Mouse (Mus musculus): ENCODE results near the gene Lhx6. TPM values are rescaled to one million over a fixed set of nuclear protein-coding genes. Genes with fewer than 3 reads are reported as not detected.

Gene Lhx6
- polyA plus RNA-seq, 1 experiment from 2014 or later, result 1.0 TPM

DNA sequence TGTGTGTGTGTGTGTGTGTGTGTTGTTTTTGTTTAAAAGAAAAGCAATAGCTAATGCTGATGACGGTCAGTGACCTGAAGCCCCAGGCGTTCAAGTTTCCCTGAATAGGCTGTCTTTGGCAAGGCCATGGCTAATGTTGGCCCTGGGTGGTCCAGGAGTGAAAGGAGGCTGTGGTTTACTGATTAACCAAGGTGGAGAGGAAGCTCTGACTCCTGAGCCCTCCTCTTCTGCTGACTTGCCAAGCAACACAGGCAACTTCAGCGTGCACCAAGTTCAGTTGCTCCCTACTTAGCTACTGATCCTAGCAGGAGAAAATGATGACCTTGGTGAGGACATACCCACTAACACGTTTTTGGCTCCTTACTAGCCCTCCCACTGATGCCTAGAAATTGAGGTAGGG is 12.5 kb downstream of the Lhx6 start:
- ATAC-seq (ENCODE audit: insufficient number of reproducible peaks, insufficient read depth, low FRiP score, low TSS enrichment, low read depth), result no peak
- peaks cover 99% of the 10 kb centered on the region for H3K27me3 ChIP-seq
- 2% methylated on average over 4 of the region's 4 CpGs for WGBS
- H3K9ac ChIP-seq (replicated peaks), result no peak overlapping the region
- no peak overlapping the region for H3K27ac ChIP-seq
- no peaks in the 10 kb centered on the region for H3K9me3 ChIP-seq
- H3K36me3 ChIP-seq, result no peaks in the 10 kb centered on the region
- peaks cover 12% of the 10 kb centered on the region for H3K4me1 ChIP-seq (replicated peaks)
- no peak overlapping the region for H3K4me2 ChIP-seq
- no peak overlapping the region for H3K4me3 ChIP-seq (replicated peaks)

DNA sequence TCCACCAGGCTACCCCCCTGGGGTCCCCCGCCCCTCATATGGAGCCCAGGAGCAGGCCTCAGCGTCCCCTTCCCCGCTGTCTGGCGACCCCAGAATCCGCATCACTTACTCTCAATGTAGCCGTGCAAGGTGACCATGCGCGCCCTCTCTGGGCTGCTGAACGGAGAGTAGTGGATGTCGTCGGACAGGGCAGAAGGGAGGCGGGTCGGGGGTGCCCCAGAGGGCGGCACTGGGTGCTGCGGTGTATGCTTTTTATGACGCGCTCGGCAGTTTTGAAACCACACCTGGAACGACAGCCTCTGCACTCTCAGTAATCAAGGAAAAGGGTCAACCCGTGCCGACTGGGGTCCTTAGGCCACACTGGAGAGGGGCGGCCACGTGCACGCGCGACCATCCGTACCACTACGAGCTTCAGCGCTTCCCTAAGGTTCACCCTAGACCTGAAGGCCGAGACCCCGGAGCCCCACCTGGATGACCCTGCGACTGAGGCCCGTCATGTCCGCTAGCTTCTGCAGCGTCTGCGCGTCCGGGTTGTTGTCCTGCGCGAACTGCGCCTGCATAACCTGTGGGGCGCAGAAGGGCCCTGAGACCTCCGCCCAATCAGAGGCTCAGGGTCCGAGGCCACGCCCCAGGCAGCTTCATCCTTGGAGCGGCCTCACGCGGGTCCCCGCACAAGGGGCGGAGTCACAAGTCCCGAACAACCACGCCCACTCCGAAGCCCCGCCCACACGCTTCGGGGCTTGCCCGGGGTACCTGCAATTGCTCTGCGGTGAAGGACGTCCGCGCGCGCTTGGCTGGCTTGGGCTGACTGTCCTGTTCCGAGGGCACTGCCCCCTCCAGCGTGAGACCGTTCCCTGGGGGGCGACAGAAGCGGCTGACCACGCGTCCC is 14.1 kb downstream of the Lhx6 start:
- peak overlapping the region; percentile 45; the same call in 1 of the 2 replicates for H3K9ac ChIP-seq (replicated peaks)

DNA sequence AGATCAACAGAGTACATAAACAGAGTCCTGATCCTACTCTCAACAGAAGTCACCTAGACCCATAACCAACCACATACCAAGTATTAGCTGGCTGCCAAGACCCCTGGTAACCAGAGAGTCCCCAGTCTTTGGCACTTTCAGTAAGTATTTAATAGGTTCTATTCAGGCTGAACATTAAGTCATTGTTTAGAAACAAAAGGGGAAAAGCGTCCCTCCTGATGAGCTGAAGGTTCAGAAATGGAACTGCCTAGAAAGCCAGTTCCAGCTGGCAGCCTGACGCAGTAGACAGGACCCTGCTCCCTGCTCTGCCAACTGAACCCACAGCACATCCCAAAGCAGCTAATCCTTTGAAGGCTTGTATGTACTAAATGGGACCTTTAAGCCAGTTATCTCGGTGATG is 16.0 kb downstream of the Lhx6 start:
- Histone ChIP-seq H3K4me3 (replicated peaks) (no peak overlapping the region), H3K9ac (replicated peaks) (no peak overlapping the region), H3K4me2 (no peak overlapping the region), H3K27ac (no peak overlapping the region), H3K4me1 (replicated peaks) (peaks cover 12% of the 10 kb centered on the region), H3K9me3 (no peaks in the 10 kb centered on the region), H3K36me3 (no peaks in the 10 kb centered on the region), H3K27me3 (peaks cover 92% of the 10 kb centered on the region)
- 58% methylated on average over 3 of the region's 3 CpGs for WGBS
- no peak for ATAC-seq (ENCODE audit: insufficient number of reproducible peaks, insufficient read depth, low FRiP score, low TSS enrichment, low read depth)

More for the DNA sequence above, 14.1 kb downstream of the Lhx6 start:
- Histone ChIP-seq H3K36me3 (no peaks in the 10 kb centered on the region), H3K4me3 (replicated peaks) (peak overlapping the region; percentile 50), H3K4me2 (peak overlapping the region; percentile 80), H3K27ac (no peak overlapping the region), H3K27me3 (peaks cover 98% of the 10 kb centered on the region), H3K9me3 (no peaks in the 10 kb centered on the region), H3K4me1 (replicated peaks) (peaks cover 12% of the 10 kb centered on the region)
- WGBS, result under 1% methylated on average over 65 of the region's 70 CpGs
- peak; percentile 63 for ATAC-seq (ENCODE audit: insufficient number of reproducible peaks, insufficient read depth, low FRiP score, low TSS enrichment, low read depth)

DNA sequence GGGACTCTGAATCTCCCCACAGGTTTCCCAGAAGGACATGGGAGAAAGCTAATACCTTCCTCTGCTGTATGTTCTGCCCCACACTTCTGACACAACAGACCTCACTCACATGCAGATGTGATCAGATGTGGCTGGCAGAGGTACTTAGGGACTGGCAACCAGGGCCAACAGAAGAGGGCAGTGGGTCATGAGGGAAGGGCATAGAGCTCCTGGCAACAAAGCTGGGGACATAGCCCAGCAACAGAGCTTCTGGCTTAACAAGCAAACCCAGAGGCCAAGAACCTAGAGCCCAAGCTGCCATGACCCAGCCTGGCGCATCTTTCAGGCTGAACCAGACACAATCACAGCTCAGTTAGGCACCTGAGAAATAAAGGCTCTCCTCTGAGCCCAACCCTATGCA is 20.2 kb downstream of the Lhx6 start:
- WGBS, result 86% methylated on average over 1 of the region's 1 CpGs
- Histone ChIP-seq H3K9ac (replicated peaks) (no peak overlapping the region), H3K27ac (no peak overlapping the region), H3K27me3 (peaks cover 51% of the 10 kb centered on the region), H3K9me3 (no peaks in the 10 kb centered on the region), H3K4me3 (replicated peaks) (no peak overlapping the region), H3K4me1 (replicated peaks) (peaks cover 15% of the 10 kb centered on the region), H3K4me2 (no peak overlapping the region), H3K36me3 (no peaks in the 10 kb centered on the region)
- ATAC-seq (ENCODE audit: insufficient number of reproducible peaks, insufficient read depth, low FRiP score, low TSS enrichment, low read depth), result no peak

DNA sequence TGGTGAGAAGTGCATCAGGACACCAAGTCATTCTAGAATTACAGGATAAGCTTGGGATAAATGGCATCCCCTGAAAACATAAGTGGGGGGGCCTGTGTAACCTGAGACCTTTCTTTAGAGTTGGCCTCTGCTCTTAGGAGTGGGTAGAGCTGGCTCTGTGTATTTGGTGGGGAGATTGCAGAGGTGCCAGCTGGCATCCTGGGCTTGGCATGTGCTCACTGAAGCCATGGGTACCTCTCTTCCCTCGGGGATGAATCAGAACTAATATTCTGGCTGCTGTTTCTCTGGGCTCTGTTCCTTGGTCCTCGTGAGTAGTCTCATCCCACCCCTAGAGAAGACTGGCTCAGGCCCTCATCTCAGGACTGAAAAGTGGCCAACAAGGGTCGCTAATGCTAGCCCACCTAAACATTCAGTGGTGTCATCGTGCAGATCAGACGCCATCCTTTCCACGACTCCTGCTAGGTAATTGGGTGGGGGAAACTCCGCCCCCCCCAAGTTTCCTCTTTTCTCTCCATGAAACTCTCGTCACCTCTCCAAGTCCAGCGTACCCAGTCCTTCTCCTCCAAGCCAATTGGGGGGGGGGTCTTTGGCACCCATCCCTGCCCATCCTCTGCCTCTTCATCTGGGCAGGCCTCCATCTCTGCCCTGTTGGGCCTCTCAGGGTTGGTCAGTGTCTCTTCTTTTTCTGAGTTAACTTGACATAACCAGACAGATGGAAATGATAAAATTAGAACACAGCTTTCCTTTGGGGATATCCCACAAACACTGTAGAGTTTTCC is 22.2 kb downstream of the Lhx6 start:
- H3K4me3 ChIP-seq (replicated peaks), result no peak overlapping the region
- no peak overlapping the region for H3K4me2 ChIP-seq
- no peak overlapping the region for H3K27ac ChIP-seq
- 81% methylated on average over 9 of the region's 9 CpGs for WGBS
- no peak overlapping the region for H3K9ac ChIP-seq (replicated peaks)
- no peaks in the 10 kb centered on the region for H3K36me3 ChIP-seq
- peaks cover 26% of the 10 kb centered on the region for H3K4me1 ChIP-seq (replicated peaks)
- peaks cover 31% of the 10 kb centered on the region for H3K27me3 ChIP-seq
- ATAC-seq (ENCODE audit: insufficient number of reproducible peaks, insufficient read depth, low FRiP score, low TSS enrichment, low read depth), result no peak
- no peaks in the 10 kb centered on the region for H3K9me3 ChIP-seq

DNA sequence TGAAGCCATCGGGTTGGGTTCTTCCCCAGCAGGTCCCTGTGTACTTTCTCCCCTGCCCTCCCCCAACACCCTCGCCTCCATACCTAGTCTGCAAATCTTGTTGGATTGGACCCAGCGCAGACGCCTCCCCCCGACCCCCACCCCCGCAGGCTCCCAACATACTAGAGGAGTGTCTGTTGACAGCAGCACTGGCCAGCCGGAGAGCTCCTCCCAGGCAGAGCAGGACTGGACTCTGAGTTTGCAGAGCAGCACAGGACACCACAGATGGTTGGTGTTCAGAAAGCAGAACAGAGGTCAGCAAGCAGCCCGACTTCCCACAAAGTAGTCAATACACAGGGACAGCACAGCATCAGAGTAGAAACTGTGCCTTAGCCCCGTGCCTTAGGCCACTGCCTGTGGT is 23.8 kb downstream of the Lhx6 start:
- Histone ChIP-seq H3K27me3 (peaks cover 17% of the 10 kb centered on the region), H3K4me1 (replicated peaks) (peaks cover 38% of the 10 kb centered on the region), H3K9me3 (no peaks in the 10 kb centered on the region), H3K4me2 (no peak overlapping the region), H3K27ac (0 out of 2 replicates have a peak overlapping the region, but pooled peaks have one; percentile 4), H3K36me3 (no peaks in the 10 kb centered on the region), H3K9ac (replicated peaks) (no peak overlapping the region), H3K4me3 (replicated peaks) (no peak overlapping the region)
- no peak for ATAC-seq (ENCODE audit: insufficient number of reproducible peaks, insufficient read depth, low FRiP score, low TSS enrichment, low read depth)
- WGBS, result 20% methylated on average over 9 of the region's 9 CpGs

DNA sequence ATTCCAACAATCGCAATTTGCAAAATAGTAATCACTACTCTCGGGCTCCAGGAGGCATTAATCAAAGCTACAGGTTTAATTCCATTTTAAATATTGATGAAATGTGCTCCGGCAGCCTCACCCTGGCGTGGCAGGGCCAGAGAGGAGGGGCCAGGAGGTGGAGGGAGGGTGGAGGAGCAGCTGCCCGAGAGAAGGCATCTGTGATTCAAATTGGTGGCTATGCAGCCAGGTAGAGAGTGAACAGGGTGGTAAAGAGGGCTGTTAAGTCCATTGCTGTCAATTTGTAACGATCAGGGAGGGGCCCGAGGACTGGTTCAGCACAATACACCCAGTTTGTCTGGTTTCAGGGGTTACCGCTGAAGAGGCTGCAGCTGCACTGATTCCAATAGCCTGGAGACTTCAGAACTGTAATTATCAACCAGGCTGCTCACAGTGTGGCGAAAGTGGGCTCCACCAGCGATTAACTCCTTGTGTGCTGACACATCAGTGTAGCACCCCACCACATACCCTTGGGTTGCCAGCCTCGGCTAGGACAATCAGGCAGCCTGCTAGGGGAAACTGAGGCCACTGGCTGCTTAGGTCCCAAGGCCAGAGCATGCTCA is 27.9 kb downstream of the Lhx6 start:
- H3K4me1 ChIP-seq (replicated peaks), result peaks cover 38% of the 10 kb centered on the region

DNA sequence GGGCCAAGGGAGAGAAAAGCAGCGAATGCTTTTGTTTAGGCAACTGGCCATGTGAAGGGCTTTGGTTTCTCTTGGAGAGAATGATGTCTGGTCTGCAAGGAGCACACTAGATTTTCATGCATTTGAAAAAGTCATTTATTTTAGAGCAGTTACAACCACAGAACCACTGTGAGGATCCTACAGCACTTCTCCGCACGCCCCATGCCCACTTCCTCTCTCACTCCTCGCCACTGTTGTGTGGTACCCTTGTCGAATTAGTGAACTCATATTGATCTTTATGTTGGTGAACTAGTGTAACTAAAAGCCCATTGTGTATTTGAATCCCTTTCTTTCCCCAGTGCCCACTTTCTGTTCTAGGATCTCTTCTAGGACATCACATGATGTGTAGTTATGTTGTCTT is 30.0 kb downstream of the Lhx6 start:
- no peak for ATAC-seq (ENCODE audit: insufficient number of reproducible peaks, insufficient read depth, low FRiP score, low TSS enrichment, low read depth)
- no peak overlapping the region for H3K27ac ChIP-seq
- no peak overlapping the region for H3K9ac ChIP-seq (replicated peaks)
- no peaks in the 10 kb centered on the region for H3K9me3 ChIP-seq
- no peak overlapping the region for H3K4me3 ChIP-seq (replicated peaks)
- 81% methylated on average over 5 of the region's 5 CpGs for WGBS
- no peaks in the 10 kb centered on the region for H3K27me3 ChIP-seq
- H3K36me3 ChIP-seq, result no peaks in the 10 kb centered on the region
- peaks cover 23% of the 10 kb centered on the region for H3K4me1 ChIP-seq (replicated peaks)
- H3K4me2 ChIP-seq, result no peak overlapping the region

More for the DNA sequence above, 27.9 kb downstream of the Lhx6 start:
- 14% methylated on average over 11 of the region's 11 CpGs for WGBS
- Histone ChIP-seq H3K36me3 (no peaks in the 10 kb centered on the region), H3K27ac (peak overlapping the region; percentile 41; the same call in 1 of the 2 replicates), H3K9me3 (no peaks in the 10 kb centered on the region), H3K9ac (replicated peaks) (no peak overlapping the region), H3K27me3 (no peaks in the 10 kb centered on the region), H3K4me2 (peak overlapping the region; percentile 40), H3K4me3 (replicated peaks) (peak overlapping the region; percentile 3; the same call in 1 of the 2 replicates)
- 0 out of 2 replicates have a peak, but pooled peaks have one; percentile 30 for ATAC-seq (ENCODE audit: insufficient number of reproducible peaks, insufficient read depth, low FRiP score, low TSS enrichment, low read depth)

DNA sequence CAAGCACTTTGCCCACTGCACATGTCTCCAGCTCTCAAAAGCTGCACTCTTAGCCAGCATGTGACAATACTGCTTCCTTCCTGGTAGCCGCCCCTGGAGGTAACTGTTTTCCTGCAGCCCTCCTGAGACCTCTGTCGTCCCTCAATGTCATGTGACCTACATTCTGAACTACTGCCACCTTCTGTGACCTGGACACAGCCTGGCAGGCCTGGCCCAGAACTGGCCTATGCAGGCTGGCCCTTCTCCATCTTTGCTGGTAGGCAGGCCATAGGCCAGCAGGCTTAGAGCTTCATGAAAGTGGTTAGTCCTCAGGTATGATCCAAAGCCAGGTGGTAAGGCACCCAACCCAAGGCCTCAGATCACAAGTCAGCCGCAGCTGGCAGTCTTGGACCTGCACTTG is 31.4 kb downstream of the Lhx6 start:
- H3K4me3 ChIP-seq (replicated peaks), result no peak overlapping the region
- ATAC-seq (ENCODE audit: insufficient number of reproducible peaks, insufficient read depth, low FRiP score, low TSS enrichment, low read depth), result no peak
- peaks cover 20% of the 10 kb centered on the region for H3K4me1 ChIP-seq (replicated peaks)
- H3K9me3 ChIP-seq, result no peaks in the 10 kb centered on the region
- no peak overlapping the region for H3K27ac ChIP-seq
- 57% methylated on average over 3 of the region's 3 CpGs for WGBS
- no peaks in the 10 kb centered on the region for H3K27me3 ChIP-seq
- H3K9ac ChIP-seq (replicated peaks), result no peak overlapping the region
- no peaks in the 10 kb centered on the region for H3K36me3 ChIP-seq
- H3K4me2 ChIP-seq, result no peak overlapping the region

DNA sequence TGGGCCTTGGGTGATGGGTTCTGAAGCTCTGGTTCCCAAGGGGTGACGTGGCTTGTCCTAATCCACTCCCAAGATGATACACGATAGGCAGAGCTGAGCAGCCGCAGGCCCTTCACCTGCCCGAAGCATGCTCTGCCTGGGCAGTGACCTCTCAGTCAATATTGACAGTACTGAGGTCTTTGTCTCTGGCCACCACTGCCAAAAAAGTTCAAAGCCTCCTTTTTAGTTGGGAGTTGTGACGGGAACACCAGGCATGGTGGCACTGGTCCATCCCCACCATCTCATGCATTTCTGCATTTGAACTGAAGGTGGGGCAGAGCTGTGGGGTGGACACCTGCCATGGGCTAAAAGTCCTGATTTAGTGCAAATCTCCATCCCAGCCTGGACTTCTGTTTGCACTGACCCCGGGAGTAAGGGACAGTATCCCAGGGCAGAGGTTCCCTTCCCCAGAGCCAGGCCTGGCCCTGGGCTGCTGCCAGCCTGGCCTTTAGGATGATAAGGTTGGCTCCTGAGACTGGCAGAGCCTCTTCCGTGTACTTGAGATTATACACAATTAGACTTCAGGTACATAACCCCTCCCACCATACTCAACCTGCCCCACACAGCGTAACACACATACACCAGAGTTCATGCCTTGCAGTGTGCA is 33.4 kb downstream of the Lhx6 start:
- WGBS, result 75% methylated on average over 8 of the region's 8 CpGs
- Histone ChIP-seq H3K4me2 (no peak overlapping the region), H3K27me3 (no peaks in the 10 kb centered on the region), H3K36me3 (no peaks in the 10 kb centered on the region), H3K4me3 (replicated peaks) (no peak overlapping the region), H3K9ac (replicated peaks) (no peak overlapping the region), H3K4me1 (replicated peaks) (peaks cover under 1% of the 10 kb centered on the region), H3K9me3 (no peaks in the 10 kb centered on the region), H3K27ac (no peak overlapping the region)
- ATAC-seq (ENCODE audit: insufficient number of reproducible peaks, insufficient read depth, low FRiP score, low TSS enrichment, low read depth), result no peak

DNA sequence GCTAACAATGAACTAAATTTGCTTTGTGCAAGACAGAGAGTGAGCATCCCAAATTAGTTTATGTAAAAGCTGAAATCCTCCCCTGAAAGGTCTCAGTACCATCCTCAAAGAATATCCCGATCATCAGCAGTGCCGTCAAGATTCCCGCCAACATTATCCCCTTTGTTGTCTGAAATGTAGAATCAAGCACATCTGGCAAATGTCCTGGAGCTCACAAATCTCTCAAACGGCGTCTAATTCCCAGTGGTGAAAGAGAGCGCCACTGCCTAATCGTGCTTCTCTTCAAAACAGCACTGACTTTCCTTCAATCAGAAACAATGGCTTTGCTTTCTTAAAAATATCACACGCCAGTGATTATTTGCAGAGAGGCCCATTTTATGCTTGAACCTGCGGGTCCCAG is 38.1 kb downstream of the Lhx6 start:
- Histone ChIP-seq H3K4me3 (replicated peaks) (no peak overlapping the region), H3K27ac (no peak overlapping the region), H3K27me3 (no peaks in the 10 kb centered on the region), H3K9me3 (no peaks in the 10 kb centered on the region), H3K36me3 (no peaks in the 10 kb centered on the region), H3K9ac (replicated peaks) (no peak overlapping the region), H3K4me1 (replicated peaks) (no peaks in the 10 kb centered on the region), H3K4me2 (no peak overlapping the region)
- no peak for ATAC-seq (ENCODE audit: insufficient number of reproducible peaks, insufficient read depth, low FRiP score, low TSS enrichment, low read depth)
- WGBS, result 54% methylated on average over 9 of the region's 9 CpGs

Data from limb, embryonic 12.5 days (tissue).